Mouse (Mus musculus) ES-Bruce4 (cell line): Measurements from ENCODE around the gene F8. TPM values are rescaled to one million over a fixed set of nuclear protein-coding genes. Genes with fewer than 3 reads are reported as not detected.
"Not testable (repeated sequence)": the region's sequence is repeated elsewhere in the genome, so short reads cannot be mapped to it uniquely, and the experiment has no call there.

Source experiments
- H3K27ac ChIP-seq: 2 replicates; pipeline ENCODE4 v1.5.1; 2012; ENCODE audit warnings: low read length, inconsistent platforms; ENCODE audit not compliant: insufficient read depth
- H3K27me3 ChIP-seq: 2 replicates; pipeline ENCODE4 v1.6.1; 2012; ENCODE audit warnings: mild to moderate bottlenecking, low read length, inconsistent platforms; ENCODE audit not compliant: control insufficient read depth, poor library complexity, insufficient read depth, severe bottlenecking
- H3K36me3 ChIP-seq: 2 replicates; pipeline ENCODE4 v1.6.1; 2012; ENCODE audit warnings: inconsistent platforms, mild to moderate bottlenecking, low read length, moderate library complexity; ENCODE audit not compliant: control insufficient read depth, poor library complexity, insufficient read depth, severe bottlenecking
- H3K4me1 ChIP-seq: one replicate; pipeline ENCODE4 v1.8.1; 2011; ENCODE audit warnings: low read length; ENCODE audit not compliant: control insufficient read depth, insufficient read depth
- H3K4me3 ChIP-seq: 2 replicates; pipeline ENCODE4 v1.5.1; 2011; ENCODE audit warnings: low read depth, mild to moderate bottlenecking, low read length
- H3K9ac ChIP-seq: 2 replicates; pipeline ENCODE4 v1.6.1; 2012; ENCODE audit warnings: low read depth, mild to moderate bottlenecking, inconsistent platforms; ENCODE audit not compliant: poor library complexity, severe bottlenecking
- H3K9me3 ChIP-seq: replicated peaks from 2 replicates; pipeline ENCODE4 v1.6.1; 2012; ENCODE audit warnings: mild to moderate bottlenecking, low read length, inconsistent platforms; ENCODE audit not compliant: control insufficient read depth, poor library complexity, insufficient read depth, severe bottlenecking
- CTCF ChIP-seq: IDR thresholded peaks from one replicate; pipeline ENCODE4 v1.8.1; 2011; ENCODE audit warnings: low read depth, low read length
- EP300 ChIP-seq: IDR thresholded peaks from 2 replicates; pipeline ENCODE4 v1.6.1; 2011; ENCODE audit warnings: low read depth, low read length; ENCODE audit not compliant: insufficient read depth
- POLR2A ChIP-seq: IDR thresholded peaks from one replicate; pipeline ENCODE4 v1.8.1; 2011; ENCODE audit warnings: low read length; ENCODE audit not compliant: insufficient read depth
- polyA plus RNA-seq: library from polyadenylated mRNA; stranded (reverse); fragments of >200 nt; gene quantifications from 2 replicates; pipeline ENCODE4 v1.2.4, GENCODE M21; 2011; ENCODE audit warnings: low read depth; ENCODE audit not compliant: missing spikeins, insufficient read depth, insufficient read length

F8 gene
- polyA plus RNA-seq, 1 experiment, result 0.40 TPM

DNA sequence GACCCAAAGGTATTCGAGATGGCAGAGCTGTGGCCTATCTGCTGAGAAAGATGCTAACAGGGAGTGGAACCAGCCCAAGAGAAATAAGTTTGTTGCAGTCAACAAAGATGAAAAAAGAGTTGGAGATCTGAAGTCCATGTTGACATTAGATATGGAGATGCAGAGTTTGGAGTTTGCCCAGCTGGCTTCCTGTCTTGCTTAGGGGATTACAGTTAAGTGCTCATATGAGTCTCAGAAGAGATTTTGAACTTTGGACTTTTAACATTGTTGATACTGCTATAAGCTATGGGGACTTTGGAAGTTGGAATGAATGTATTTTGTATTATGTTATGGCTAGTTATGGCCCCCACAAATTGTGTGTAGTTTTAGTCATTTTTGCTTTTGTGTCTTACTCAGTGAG lies 230.2 kb downstream of the F8 start:
- Histone ChIP-seq H3K9ac (no peak overlapping the region), H3K36me3 (no peaks in the 10 kb centered on the region), H3K4me3 (no peak overlapping the region), H3K9me3 (no peaks in the 10 kb centered on the region), H3K27ac (no peak overlapping the region), H3K27me3 (no peaks in the 10 kb centered on the region), H3K4me1 (no peaks in the 10 kb centered on the region)
- TF ChIP-seq POLR2A (no peak), EP300 (no peak), CTCF (no peak)

DNA sequence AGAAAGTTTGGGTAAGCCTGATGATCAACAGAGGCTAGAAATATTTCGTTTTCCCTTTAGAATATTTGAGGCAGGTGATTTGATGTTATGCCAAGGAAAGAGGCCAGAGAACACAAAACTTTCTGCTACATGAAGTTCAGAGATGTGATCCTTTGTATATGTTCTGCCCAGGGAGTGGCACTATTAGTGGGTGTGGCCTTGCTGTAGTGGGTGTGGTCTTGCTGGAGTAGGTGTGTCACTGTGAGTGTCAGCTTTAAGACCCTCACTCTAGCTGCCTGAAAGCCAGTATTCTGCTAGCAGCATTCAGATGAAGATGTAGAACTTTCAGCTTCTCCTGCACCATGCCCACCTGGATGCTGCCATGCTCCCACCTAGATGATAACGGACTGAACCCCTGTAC lies 232.1 kb downstream of the F8 start:
- Histone ChIP-seq H3K36me3 (no peaks in the 10 kb centered on the region), H3K9ac (no peak overlapping the region), H3K27me3 (no peaks in the 10 kb centered on the region), H3K27ac (no peak overlapping the region), H3K9me3 (no peaks in the 10 kb centered on the region), H3K4me3 (no peak overlapping the region), H3K4me1 (no peaks in the 10 kb centered on the region)
- TF ChIP-seq CTCF (no peak), POLR2A (no peak), EP300 (no peak)

DNA sequence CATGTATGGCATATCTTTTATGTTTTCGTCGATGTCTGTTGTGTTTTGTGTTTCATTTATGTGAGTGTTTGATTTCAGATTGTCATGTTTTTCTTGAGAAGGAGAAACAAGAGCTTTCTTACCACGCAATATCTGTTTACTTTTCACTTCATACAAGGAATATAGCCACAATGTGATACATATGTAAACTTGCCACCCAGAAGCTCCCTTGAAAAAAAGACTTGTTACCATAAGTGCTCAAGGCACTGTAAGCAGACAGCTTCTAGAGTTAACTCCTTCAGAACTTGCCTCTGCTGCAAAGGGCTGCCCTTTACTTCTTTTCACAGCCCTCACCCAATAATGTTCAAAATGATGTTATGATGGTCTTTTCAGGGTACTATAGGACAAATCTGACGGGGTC lies 234.0 kb downstream of the F8 start:
- Histone ChIP-seq H3K27me3 (no peaks in the 10 kb centered on the region), H3K9me3 (no peaks in the 10 kb centered on the region), H3K27ac (no peak overlapping the region), H3K4me3 (no peak overlapping the region), H3K4me1 (no peaks in the 10 kb centered on the region), H3K9ac (no peak overlapping the region), H3K36me3 (no peaks in the 10 kb centered on the region)
- TF ChIP-seq EP300, result no peak
- TF ChIP-seq CTCF, result no peak
- TF ChIP-seq POLR2A, result no peak

DNA sequence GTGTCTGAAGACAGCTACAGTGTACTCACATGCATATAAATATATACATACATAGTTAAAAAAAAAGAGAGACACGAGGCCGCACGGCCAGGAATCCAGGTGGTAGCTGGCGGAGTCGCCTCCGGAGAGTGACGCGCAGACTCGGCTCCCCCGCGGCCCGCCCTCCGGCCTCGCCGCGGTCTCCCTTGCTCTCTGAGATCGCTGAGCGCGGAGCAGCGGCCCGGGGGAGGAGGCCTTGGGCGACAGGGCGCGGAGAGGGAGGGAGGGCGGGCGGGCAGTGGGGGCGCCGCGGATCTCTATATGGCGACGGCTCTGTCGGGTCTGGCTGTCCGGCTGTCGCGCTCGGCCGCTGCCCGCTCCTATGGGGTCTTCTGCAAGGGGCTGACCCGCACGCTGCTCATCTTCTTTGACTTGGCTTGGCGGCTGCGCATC lies 239.3 kb downstream of the F8 start:
- H3K27ac ChIP-seq, H3K9ac ChIP-seq, H3K4me1 ChIP-seq, H3K9me3 ChIP-seq, H3K36me3 ChIP-seq, H3K27me3 ChIP-seq: not testable (repeated sequence)
- H3K4me3 ChIP-seq, result peak overlapping the region; percentile 27

DNA sequence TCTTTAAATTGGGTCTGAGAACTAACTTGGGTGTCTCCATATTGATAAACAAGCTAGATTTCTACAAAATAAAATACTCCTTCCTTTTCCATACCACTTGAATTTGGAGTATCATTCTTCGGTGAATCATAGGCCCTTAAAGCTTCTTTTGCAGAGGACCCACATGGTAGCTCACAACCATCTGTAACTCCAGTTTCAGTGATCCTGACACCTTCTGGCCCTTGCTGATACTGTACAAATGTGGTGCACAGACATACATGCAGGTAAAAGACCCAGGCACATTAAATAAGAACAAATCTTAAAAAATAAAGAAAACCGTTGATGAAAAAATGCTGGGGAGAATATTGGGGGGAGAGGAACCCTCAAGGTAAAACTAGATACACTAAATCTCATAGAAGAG lies 244.2 kb downstream of the F8 start:
- Histone ChIP-seq H3K9ac (no peak overlapping the region), H3K4me3 (no peak overlapping the region), H3K36me3 (no peaks in the 10 kb centered on the region), H3K9me3 (no peaks in the 10 kb centered on the region), H3K27ac (0 out of 2 replicates have a peak overlapping the region, but pooled peaks have one; percentile 36), H3K27me3 (no peaks in the 10 kb centered on the region), H3K4me1 (no peaks in the 10 kb centered on the region)
- TF ChIP-seq POLR2A (no peak), EP300 (no peak), CTCF (no peak)

DNA sequence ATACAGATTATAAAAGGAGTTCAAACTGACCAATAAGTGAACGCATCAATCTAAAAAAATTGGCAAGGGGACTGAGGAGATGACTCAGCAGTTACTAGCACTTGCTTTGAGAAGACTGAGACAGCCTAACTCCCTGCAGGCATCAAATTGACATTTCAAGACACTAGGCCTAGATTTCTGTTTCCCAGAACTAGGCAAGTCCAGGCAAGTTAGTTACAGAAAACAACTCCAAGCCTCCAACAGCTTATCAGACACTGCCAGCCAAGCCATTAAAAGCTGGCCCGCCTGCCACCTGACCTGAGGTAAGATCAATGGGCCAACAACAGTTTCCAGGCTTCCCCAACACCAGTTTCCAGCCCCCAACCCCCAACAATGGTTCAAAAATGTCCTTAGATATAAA lies 244.7 kb downstream of the F8 start:
- H3K27me3 ChIP-seq, result no peaks in the 10 kb centered on the region
- peak overlapping the region; percentile 78 for H3K27ac ChIP-seq
- no peaks in the 10 kb centered on the region for H3K36me3 ChIP-seq
- no peak for TF ChIP-seq CTCF
- no peak for TF ChIP-seq POLR2A
- TF ChIP-seq EP300, result peak; percentile 65; the same call in 1 of the 2 replicates
- H3K4me3 ChIP-seq, result no peak overlapping the region
- no peak overlapping the region for H3K9ac ChIP-seq
- H3K4me1 ChIP-seq, result no peaks in the 10 kb centered on the region
- H3K9me3 ChIP-seq, result no peaks in the 10 kb centered on the region

DNA sequence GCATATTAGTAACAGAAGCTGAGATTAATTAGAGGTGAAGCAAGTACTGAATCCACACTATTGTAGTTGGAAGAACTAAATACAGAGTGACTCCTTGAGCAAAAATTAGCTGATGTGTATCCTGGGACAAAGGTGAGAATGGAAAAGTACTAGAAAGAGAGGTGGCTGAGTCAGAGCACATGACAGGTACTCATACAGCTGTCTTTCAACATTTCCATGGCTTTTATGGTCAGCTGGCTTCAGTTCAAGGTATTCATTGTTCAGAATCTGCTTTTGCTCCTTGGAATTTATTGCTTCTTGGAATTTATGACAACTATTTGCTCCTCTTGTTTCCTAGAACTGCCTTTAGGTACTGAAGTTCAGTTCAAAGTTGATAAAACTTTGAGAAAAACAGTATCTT lies 245.5 kb downstream of the F8 start:
- Histone ChIP-seq H3K9me3 (no peaks in the 10 kb centered on the region), H3K4me1 (no peaks in the 10 kb centered on the region), H3K4me3 (no peak overlapping the region), H3K27me3 (no peaks in the 10 kb centered on the region), H3K27ac (no peak overlapping the region), H3K36me3 (no peaks in the 10 kb centered on the region), H3K9ac (no peak overlapping the region)
- TF ChIP-seq CTCF (no peak), POLR2A (no peak), EP300 (no peak)
